Mouse (Mus musculus) embryonic facial prominence, embryonic 12.5 days (tissue): ENCODE measurements around the gene Rps17. TPM values are rescaled to one million over a fixed set of nuclear protein-coding genes. Genes with fewer than 3 reads are reported as not detected.

Experiments
- ATAC-seq: fragments of 200-750 bp; cut with Nextera tagmentation; 2 replicates; pipeline ENCODE4 v1.8.0; 2017; ENCODE audit not compliant: insufficient number of reproducible peaks, insufficient read depth, low FRiP score, low TSS enrichment
- H3K27ac ChIP-seq: fragments of 300-500 bp; sonication (generic); 2 replicates; pipeline ENCODE4 v1.5.1; 2016; ENCODE audit warnings: mild to moderate bottlenecking
- H3K27me3 ChIP-seq: fragments of 300-500 bp; sonication (generic); 2 replicates; pipeline ENCODE4 v1.6.1; 2016; ENCODE audit warnings: mild to moderate bottlenecking, moderate library complexity
- H3K36me3 ChIP-seq: fragments of 300-500 bp; sonication (generic); 2 replicates; pipeline ENCODE4 v1.6.1; 2016; ENCODE audit warnings: mild to moderate bottlenecking
- H3K4me1 ChIP-seq: fragments of 300-500 bp; sonication (generic); 2 replicates; pipeline ENCODE4 v1.6.1; 2016
- H3K4me2 ChIP-seq: fragments of 300-500 bp; sonication (generic); replicated peaks from 2 replicates; pipeline ENCODE4 v1.6.1; 2016; ENCODE audit warnings: mild to moderate bottlenecking, moderate library complexity
- H3K4me3 ChIP-seq: fragments of 300-500 bp; sonication (generic); 2 replicates; pipeline ENCODE4 v1.5.1; 2016; ENCODE audit warnings: mild to moderate bottlenecking
- H3K9ac ChIP-seq: fragments of 300-500 bp; sonication (generic); 2 replicates; pipeline ENCODE4 v1.6.1; 2016; ENCODE audit warnings: mild to moderate bottlenecking, moderate library complexity
- H3K9me3 ChIP-seq: fragments of 300-500 bp; sonication (generic); 2 replicates; pipeline ENCODE4 v1.6.1; 2016; ENCODE audit warnings: mild to moderate bottlenecking, moderate library complexity
- WGBS: fragments of 180-500 bp; shearing (Covaris S2); methylation state at CpG from one replicate; pipeline ENCODE4 v1.1.7; 2016; 5-methylcytosine and 5-hydroxymethylcytosine counted together
- polyA plus RNA-seq: library from polyadenylated mRNA; unstranded; fragments of >200 nt; fragmentation: Nextera tagmentation; extraction: Ambion mirVana; gene quantifications from 2 replicates; pipeline ENCODE4 v1.2.1, GENCODE M21; 2016

Rps17 gene
- polyA plus RNA-seq, result 1,128 and 1,164 TPM in 2 replicates

DNA sequence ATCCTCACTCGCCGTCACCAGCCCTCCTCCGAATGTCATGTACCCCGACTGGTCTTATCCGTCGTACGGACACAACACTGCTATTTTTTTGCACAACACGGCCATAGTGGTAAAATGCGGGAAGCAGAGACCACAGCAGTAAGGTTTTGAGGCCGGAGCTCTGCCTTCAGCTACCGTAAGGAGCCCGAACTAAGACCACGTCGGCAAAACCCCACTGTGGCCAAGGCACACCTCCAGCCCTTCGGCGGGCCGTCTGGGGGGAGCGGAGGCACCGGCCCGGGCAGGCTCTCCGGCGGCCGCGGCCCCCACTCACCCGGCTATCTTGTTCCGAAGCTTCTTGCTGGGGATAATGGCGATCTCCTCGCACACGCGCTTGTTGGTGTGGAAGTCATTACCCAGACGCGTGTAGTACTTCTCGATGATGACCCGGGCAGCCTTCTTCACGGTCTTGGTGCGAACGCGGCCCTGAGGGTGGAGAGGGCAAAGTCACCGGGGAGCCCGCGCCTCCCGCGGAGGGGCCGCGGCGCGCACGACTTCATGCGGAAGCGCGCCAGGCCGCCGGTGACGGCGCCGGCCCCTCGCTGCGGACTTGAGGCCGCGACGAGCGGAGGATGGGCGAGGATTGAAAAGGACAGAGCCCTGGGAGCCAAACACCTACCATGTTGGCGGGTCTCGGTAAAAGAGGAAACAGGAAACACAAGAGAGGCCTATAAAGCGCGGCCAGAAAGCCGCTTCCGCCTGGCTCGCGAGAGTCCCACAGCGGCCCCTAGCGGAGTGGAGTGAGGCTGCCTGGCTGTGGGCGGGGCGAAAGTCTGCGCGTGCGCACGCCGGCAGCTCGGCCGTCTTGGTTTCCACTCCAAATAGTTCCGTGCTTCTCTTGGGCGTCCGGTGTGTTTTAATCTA lies at the start of gene Rps17:
TSS of gene Rps17 (minus strand) at position 711 of the 903 bp plus-strand sequence.
- Histone ChIP-seq H3K4me3 (peak within 1 kb of the TSS; percentile 99), H3K9me3 (no peaks in the 10 kb centered on the region), H3K27me3 (no peaks in the 10 kb centered on the region), H3K36me3 (peaks cover 37% of the 10 kb centered on the region), H3K4me2 (peak within 1 kb of the TSS; percentile 97), H3K4me1 (peaks cover 17% of the 10 kb centered on the region), H3K9ac (peak within 1 kb of the TSS; percentile 100), H3K27ac (peak within 1 kb of the TSS; percentile 92)
- under 1% methylated on average over 85 of the region's 85 CpGs for WGBS
- ATAC-seq, result peak; percentile 81

DNA sequence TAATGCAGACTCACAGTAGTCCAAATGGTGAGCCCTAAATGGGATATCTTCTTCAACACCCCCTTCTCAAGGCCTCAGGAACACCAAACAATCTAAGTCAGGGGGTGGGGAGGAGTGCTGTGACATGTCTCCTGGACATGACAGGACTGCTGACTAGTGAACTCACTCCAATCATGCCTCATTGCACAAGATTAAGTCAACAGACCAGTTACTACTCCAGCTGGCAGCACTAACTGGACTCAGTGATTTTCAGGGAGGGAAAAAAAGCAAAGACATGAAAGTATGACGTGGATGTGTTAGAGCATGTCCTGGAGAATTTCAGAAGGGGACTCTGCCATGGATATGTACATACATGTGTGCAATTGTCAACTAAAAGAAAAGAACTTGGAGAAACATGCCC lies 34.3 kb upstream of the Rps17 start:
- ATAC-seq, result no peak
- H3K4me3 ChIP-seq, result no peak overlapping the region
- H3K36me3 ChIP-seq, result no peaks in the 10 kb centered on the region
- no peaks in the 10 kb centered on the region for H3K9me3 ChIP-seq
- no peak overlapping the region for H3K9ac ChIP-seq
- 79% methylated on average over 1 of the region's 1 CpGs for WGBS
- H3K27me3 ChIP-seq, result no peaks in the 10 kb centered on the region
- H3K4me2 ChIP-seq, result no peak overlapping the region
- no peak overlapping the region for H3K27ac ChIP-seq
- no peaks in the 10 kb centered on the region for H3K4me1 ChIP-seq

DNA sequence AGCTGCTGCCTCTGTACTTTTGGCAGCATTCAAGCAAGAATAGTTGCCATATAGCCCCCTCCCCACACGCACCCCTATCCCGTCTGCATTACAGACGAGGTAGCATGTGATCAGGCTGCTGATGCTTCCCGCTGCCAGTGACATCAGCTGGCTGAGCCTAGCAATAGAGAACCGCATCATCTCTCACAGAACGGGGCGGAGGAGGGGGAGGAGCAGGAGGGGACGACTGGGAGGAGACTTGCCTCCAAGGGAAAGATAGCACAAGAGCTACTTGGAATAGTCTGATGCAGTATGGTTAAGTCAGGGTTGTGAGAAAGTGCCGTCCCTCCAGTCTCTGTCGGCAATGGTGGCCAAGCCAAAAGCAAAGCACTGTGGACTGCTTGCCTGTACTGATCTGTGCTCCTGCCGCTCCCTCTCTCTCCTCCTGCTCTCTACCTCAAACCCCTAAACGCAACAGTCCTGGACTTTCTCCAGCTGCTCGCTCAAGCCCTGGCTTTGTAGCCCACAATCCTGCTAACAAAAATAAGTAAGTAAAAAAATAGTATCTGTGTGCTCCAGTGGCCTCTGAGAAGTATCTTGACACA lies 27.4 kb upstream of the Rps17 start:
- Histone ChIP-seq H3K4me1 (0 out of 2 replicates have a peak, but pooled peaks cover 6% of the 10 kb centered on the region), H3K4me3 (no peak overlapping the region), H3K9me3 (no peaks in the 10 kb centered on the region), H3K4me2 (peak overlapping the region; percentile 43), H3K9ac (no peak overlapping the region; the same call in 1 of the 2 replicates), H3K36me3 (no peaks in the 10 kb centered on the region), H3K27ac (no peak overlapping the region), H3K27me3 (no peaks in the 10 kb centered on the region)
- ATAC-seq, result no peak
- WGBS, result 8% methylated on average over 13 of the region's 13 CpGs

DNA sequence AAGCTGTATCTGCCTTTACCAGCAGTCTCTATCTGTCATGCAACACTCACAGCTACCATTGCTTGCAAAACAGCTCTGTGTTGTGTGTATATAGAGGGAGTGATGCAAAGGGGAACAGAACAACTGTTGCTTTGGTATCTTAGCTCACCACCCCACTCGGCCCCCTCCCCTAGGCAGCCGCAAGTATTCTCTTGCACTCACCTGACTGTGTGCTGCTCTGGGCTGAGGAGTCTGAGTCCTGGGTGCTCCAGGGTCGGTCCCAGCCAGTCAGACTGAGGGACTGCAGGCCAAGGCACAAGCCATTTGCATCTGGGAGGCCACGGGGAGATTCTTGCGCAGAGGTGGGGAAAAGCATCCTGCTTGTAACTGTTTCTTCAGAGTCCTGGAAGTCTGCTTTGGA lies 26.8 kb upstream of the Rps17 start:
- H3K9ac ChIP-seq, result no peak overlapping the region
- H3K27me3 ChIP-seq, result no peaks in the 10 kb centered on the region
- peak overlapping the region; percentile 43; the same call in 1 of the 2 replicates for H3K4me2 ChIP-seq
- no peak overlapping the region for H3K27ac ChIP-seq
- H3K4me1 ChIP-seq, result 0 out of 2 replicates have a peak, but pooled peaks cover 6% of the 10 kb centered on the region
- H3K4me3 ChIP-seq, result no peak overlapping the region
- no peaks in the 10 kb centered on the region for H3K36me3 ChIP-seq
- H3K9me3 ChIP-seq, result no peaks in the 10 kb centered on the region
- no peak for ATAC-seq
- WGBS, result 18% methylated on average over 5 of the region's 5 CpGs

DNA sequence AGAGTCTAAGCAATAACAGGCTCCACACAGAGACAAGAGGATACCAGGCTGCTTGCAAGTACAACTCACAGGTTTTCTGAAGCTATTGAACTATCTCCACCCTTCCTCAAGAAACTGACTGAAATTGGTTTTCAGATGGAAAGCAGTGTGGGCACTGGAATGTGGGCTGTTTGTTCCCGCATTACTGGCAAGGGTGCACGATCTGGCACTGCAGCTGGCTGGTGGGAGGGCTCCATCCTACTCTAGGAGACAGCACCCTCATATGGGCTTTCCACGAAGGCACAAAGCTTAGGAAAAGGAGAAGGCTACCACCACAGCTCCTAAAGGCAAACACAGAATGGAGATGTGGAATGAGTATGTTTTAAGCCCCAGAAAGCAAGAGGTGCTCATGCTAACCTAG lies 24.7 kb upstream of the Rps17 start:
- no peaks in the 10 kb centered on the region for H3K36me3 ChIP-seq
- no peak overlapping the region for H3K4me2 ChIP-seq
- WGBS, result 65% methylated on average over 3 of the region's 3 CpGs
- no peak overlapping the region for H3K27ac ChIP-seq
- no peaks in the 10 kb centered on the region for H3K9me3 ChIP-seq
- H3K9ac ChIP-seq, result no peak overlapping the region
- H3K27me3 ChIP-seq, result no peaks in the 10 kb centered on the region
- ATAC-seq, result no peak
- no peak overlapping the region for H3K4me3 ChIP-seq
- H3K4me1 ChIP-seq, result 0 out of 2 replicates have a peak, but pooled peaks cover 6% of the 10 kb centered on the region

DNA sequence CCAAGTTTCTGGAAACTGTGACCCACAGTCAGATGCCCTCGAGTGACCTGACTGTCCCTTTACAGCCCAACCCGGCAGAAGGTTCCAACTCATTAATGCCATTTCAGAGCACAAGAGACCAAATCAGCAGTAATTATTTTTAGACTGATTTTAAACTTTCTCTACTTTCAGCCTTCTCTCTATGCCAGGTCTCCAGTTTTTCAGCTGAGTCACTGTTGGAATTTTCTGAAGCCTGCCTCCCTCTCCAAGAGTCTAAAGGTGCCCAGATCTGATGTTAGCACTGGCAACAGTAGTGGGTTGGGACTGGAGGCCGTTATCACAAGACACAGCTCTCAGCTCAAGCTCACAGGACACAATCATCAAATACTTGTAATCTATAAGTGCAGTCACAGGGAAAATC lies 22.9 kb upstream of the Rps17 start:
- 73% methylated on average over 3 of the region's 3 CpGs for WGBS
- Histone ChIP-seq H3K4me2 (no peak overlapping the region), H3K9me3 (no peaks in the 10 kb centered on the region)

DNA sequence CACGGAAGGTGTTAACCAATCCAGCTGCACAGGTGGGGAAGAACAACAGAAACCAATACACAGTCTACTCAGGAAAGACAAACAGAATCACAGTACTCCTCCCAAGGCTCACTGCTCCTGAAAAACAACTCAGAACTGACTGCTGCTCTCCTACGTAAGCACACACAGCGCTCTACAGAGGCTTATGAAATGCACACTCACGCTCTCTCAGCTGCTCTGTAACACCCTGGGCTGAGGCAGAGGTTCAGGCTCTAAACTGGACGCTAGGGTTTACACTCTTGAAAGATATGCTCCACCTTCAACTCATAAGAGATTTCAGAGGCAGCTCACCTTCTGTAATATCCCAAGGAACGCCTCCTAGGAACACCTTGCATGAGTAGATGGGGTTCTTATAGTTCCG lies 11.9 kb upstream of the Rps17 start:
- H3K4me2 ChIP-seq, result no peak overlapping the region
- ATAC-seq, result no peak
- WGBS, result 81% methylated on average over 7 of the region's 7 CpGs
- no peaks in the 10 kb centered on the region for H3K27me3 ChIP-seq
- H3K36me3 ChIP-seq, result no peaks in the 10 kb centered on the region
- H3K9me3 ChIP-seq, result no peaks in the 10 kb centered on the region
- H3K4me1 ChIP-seq, result no peaks in the 10 kb centered on the region
- H3K4me3 ChIP-seq, result no peak overlapping the region
- H3K27ac ChIP-seq, result no peak overlapping the region
- no peak overlapping the region for H3K9ac ChIP-seq

More for the DNA sequence above, 22.9 kb upstream of the Rps17 start:
- Histone ChIP-seq H3K4me1 (0 out of 2 replicates have a peak, but pooled peaks cover 6% of the 10 kb centered on the region), H3K36me3 (no peaks in the 10 kb centered on the region), H3K27ac (no peak overlapping the region), H3K9ac (no peak overlapping the region), H3K4me3 (no peak overlapping the region), H3K27me3 (no peaks in the 10 kb centered on the region)
- ATAC-seq, result no peak

DNA sequence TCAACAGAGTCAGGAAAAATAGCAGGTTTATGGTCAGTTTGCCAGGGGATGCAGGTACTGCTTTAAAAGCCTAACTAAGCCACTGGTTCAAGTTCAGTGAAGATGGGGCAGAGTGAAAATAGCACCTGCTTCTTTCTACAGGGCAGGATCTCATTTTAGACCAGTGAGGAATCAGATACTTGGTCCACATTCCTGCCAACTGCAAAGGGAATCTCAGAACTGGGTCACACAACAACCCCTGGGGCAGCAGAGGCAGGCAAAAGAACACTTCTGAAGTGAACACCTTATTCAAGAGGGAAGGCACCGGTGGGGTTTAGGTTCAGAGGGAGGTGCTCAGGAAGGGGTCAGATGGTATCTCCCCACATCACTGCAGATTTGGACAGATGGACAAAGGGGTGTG lies 11.3 kb upstream of the Rps17 start:
- no peak overlapping the region for H3K9ac ChIP-seq
- no peaks in the 10 kb centered on the region for H3K9me3 ChIP-seq
- no peak overlapping the region for H3K27ac ChIP-seq
- no peak overlapping the region for H3K4me2 ChIP-seq
- no peaks in the 10 kb centered on the region for H3K4me1 ChIP-seq
- H3K36me3 ChIP-seq, result no peaks in the 10 kb centered on the region
- ATAC-seq, result no peak
- H3K4me3 ChIP-seq, result no peak overlapping the region
- no peaks in the 10 kb centered on the region for H3K27me3 ChIP-seq
- 89% methylated on average over 1 of the region's 1 CpGs for WGBS

DNA sequence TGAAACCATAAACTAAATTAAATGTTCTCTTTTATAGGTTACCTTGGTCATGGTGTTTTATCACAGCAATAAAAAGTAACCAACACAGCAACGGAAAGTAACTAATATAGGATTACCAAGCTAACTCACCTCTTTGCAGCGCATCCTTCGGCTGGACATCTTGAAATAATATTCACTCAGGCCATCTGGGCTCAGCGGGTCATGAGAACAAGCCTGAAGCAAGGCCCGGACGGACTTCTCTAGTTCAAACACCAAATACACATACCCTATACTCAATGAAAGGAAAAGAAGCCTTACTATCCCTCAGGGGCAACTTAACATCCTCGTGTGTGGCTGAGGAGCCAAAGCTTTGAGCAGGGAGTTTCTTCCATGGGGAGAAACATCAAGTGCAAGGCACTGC lies 10.7 kb upstream of the Rps17 start:
- H3K4me2 ChIP-seq, result no peak overlapping the region
- H3K4me3 ChIP-seq, result no peak overlapping the region
- H3K27me3 ChIP-seq, result no peaks in the 10 kb centered on the region
- H3K4me1 ChIP-seq, result no peaks in the 10 kb centered on the region
- H3K36me3 ChIP-seq, result no peaks in the 10 kb centered on the region
- 61% methylated on average over 7 of the region's 7 CpGs for WGBS
- no peak overlapping the region for H3K27ac ChIP-seq
- ATAC-seq, result no peak
- H3K9me3 ChIP-seq, result no peaks in the 10 kb centered on the region
- H3K9ac ChIP-seq, result no peak overlapping the region

DNA sequence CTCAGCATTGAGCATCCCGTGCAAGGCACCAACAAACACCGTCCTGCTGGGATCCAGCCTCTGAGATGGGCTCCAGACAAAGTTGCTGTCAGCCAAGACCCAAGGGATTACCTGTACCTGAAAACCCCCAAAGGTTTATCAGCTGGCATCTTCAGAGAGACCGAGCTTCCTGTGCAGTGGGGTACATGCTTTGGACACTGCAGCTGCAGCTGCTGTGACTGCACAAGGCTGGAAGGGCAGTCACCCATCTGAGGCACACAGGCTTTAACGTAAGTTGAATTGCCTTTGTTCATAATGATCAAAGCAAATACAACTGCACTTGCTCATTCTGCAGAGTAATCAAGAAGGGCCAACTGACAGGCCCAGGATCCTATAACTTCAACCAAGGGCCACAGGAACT lies 6.8 kb upstream of the Rps17 start:
- 78% methylated on average over 4 of the region's 4 CpGs for WGBS
- Histone ChIP-seq H3K27me3 (no peaks in the 10 kb centered on the region), H3K9ac (no peak overlapping the region), H3K4me2 (no peak overlapping the region), H3K9me3 (no peaks in the 10 kb centered on the region), H3K27ac (no peak overlapping the region), H3K4me1 (no peaks in the 10 kb centered on the region), H3K36me3 (no peaks in the 10 kb centered on the region), H3K4me3 (no peak overlapping the region)
- ATAC-seq, result no peak

DNA sequence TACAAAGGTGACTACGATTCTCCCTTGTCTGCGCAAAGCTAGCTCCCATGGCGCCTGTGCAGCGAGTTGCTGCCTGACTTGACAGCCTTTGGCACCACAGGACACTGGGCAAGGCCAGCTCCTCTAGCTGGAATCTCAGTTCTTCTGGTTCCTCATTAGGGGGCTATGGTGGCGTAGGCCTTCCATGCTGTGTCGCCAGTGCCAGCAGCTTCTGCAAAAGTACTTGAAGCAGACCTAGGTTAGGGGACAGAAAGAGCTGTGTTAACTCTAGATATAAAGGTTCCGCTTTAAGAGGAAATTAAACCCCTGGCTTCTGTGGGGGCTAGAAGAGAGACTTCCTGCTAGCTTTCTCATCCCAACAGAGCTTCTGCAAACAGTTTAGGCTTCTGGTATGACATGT lies 3.2 kb upstream of the Rps17 start:
- H3K9ac ChIP-seq, result no peak overlapping the region
- peaks cover 3% of the 10 kb centered on the region for H3K36me3 ChIP-seq
- H3K4me2 ChIP-seq, result no peak overlapping the region
- H3K9me3 ChIP-seq, result no peaks in the 10 kb centered on the region
- no peak overlapping the region for H3K4me3 ChIP-seq
- peaks cover 9% of the 10 kb centered on the region for H3K4me1 ChIP-seq
- 71% methylated on average over 7 of the region's 7 CpGs for WGBS
- no peak for ATAC-seq
- no peak overlapping the region for H3K27ac ChIP-seq
- no peaks in the 10 kb centered on the region for H3K27me3 ChIP-seq
